Mouse (Mus musculus): Measurements from ENCODE around the gene Pygo2. TPM values are rescaled to one million over a fixed set of nuclear protein-coding genes. Genes with fewer than 3 reads are reported as not detected.

Pygo2 gene
- polyA plus RNA-seq, 1 experiment, result 240 TPM

GRCm38 (mm10) chr3:89388901-89389740 lies 40.9 kb upstream of the Pygo2 start:
- TF ChIP-seq GATA1 (IDR thresholded peaks at IDR 0.05; ENCODE audit: low read length), result no peak

GRCm38 (mm10) chr3:89390111-89390515 lies 39.9 kb upstream of the Pygo2 start:
- TF ChIP-seq GATA1 (IDR thresholded peaks at IDR 0.05; ENCODE audit: low read length), result no peak

DNA sequence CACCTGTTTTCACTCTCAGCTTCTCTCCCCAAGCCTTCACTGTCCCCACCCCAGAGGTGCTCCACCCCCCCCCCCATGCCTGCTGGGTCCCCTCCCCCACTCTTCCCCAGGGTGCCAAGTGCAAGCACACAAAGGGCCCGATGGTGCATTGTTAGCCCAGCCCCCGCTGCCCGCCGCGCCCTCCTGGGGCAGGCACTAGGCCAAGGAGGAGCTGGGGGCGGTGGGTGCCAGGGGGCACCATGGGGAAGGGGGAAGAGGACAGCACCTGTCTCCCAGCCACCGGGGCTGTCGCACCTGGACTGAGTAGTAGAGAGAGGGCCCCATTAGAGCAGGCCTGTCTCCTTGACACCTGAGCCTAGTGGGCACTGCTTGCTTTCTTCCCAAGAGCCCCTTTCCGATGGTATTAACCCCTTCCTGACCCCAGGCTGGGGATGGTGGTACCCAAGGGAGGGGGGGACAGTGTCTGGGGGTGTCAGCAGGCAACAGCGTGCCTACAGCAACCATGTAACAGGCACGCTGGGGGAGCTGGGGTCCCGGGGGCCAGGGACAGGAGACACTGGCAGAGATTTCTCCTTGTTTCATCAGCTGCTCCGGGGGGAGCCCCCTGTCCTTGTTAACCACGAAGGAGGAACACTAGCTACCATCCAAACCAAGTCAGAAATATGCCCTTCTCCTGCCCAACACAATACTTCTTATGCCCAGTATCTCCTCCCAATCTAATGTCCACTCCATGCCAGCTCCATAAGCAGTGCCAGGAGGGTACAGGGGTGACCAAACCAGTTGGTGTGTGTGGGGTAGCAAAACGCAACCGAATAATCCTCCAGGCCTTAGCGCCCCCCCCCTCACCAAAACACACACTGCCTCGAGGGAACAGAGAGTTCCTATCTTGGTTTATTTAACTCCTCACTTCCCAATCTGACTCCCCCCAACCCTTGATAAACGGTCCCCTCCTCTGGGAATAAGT lies 39.0 kb upstream of the Pygo2 start:
- no peak for TF ChIP-seq GATA1 (IDR thresholded peaks at IDR 0.05; ENCODE audit: low read length)

DNA sequence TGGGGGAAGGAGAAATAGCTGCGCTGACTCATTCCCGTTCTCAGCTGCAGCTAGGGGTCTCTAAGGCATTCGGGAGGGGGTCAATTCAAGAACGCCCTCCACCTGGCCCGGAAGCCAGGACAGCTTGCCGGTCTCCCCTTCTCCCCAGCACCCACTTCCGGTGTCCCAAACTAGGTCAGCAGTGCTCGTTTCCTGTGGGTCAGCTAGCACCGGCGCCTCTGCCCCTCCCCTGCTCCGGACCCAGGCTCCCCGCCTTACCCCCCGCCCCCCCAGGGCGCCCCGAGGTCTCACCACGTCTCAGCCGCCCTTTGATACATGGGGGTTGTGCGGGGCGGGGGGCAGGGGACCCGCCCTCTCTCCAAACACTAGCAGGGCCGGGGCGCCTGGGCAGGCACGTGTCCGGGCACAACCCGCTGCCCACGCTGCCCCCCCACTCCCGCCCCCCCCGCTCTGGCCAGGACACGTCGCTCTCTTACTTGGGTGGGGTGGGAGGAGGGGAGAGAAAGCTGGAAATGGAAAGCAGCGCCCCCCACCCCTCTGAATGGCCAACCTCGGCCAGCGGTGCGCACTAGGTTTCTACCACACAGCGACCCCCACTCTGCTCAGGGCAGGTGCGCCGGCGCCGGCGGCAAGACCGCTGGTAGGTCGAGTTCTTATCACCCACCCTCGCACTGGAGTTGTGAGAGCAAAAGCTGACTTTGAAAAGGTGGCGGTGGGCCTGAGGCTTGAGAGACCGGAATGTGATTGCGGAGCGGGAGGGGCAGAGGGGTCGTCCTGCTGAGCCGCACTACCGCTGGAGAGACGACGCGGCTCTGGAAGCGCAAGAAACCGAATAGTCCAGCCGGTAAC lies 38.1 kb upstream of the Pygo2 start:
- TF ChIP-seq GATA1 (IDR thresholded peaks at IDR 0.05; ENCODE audit: low read length), result no peak

GRCm38 (mm10) chr3:89392871-89393311 lies 37.1 kb upstream of the Pygo2 start:
- TF ChIP-seq GATA1 (IDR thresholded peaks at IDR 0.05; ENCODE audit: low read length), result no peak

GRCm38 (mm10) chr3:89393605-89394004 lies 36.4 kb upstream of the Pygo2 start:
- no peak for TF ChIP-seq GATA1 (IDR thresholded peaks at IDR 0.05; ENCODE audit: low read length)

DNA sequence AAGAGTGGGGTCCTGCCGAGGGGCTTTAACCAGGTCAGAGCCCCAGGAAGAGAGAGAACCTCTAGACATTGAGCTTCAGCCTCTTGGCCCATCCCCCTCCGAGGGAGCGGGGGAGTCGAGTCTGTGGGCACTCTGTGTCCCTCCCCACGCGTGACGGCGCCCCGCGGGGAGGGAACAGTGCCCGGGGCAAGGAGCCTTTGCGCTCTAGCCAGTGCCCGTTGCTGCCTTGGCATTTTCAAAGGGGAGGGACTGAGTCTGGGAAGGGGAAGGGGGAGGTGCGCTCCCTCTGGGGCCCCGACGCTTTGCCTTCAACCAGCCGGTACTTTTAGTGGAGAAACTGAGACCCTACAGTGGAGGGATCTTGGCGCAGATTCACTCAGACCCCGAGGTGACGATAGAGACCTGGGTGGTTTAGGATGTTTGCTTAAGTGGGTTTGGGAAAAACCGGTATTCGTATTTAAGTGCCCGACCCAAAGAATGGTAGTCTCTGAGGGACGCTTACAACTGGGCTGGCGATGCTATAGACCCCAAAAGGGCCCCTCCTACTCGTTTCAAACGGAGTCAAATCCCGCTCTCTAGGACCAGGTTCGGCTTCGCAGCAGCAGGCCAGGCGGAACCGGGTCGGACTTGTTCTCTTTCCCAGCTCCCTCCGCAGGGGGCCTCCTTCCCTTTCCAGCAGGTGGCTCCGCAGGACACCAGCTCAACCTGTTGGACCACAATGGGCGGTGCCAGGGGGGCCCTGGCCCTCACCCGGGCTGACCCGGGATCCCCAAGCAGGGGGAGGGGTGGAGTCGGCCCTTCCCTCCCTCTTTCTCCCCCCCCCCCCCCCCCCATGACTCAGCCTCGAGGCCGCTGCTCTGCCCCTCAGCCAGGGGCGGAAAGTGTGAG lies 35.8 kb upstream of the Pygo2 start, which contains the start of gene Zbtb7b:
Zbtb7b (minus strand) TSS at position 771 of the 888 bp plus-strand sequence.
- TF ChIP-seq GATA1 (IDR thresholded peaks at IDR 0.05; ENCODE audit: low read length), result no peak

DNA sequence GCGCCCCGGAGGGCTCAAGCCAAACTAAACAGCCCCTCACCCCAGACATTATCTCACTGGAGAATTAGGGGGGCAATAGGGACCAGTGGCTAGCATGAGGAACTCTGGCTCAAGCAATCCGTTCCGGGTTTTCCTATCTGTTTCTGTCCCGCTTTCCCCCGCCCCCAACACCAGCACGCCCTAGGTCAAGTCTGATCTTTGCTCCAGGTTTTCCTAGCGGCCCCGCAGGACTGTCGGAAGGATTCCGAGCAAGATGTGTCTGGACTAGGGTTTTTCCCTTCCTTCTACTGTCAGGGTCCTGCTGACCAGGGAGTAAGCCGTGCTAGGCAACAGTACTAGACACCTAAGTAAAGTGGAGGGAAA lies 35.1 kb upstream of the Pygo2 start:
- TF ChIP-seq GATA1 (IDR thresholded peaks at IDR 0.05; ENCODE audit: low read length), result no peak

DNA sequence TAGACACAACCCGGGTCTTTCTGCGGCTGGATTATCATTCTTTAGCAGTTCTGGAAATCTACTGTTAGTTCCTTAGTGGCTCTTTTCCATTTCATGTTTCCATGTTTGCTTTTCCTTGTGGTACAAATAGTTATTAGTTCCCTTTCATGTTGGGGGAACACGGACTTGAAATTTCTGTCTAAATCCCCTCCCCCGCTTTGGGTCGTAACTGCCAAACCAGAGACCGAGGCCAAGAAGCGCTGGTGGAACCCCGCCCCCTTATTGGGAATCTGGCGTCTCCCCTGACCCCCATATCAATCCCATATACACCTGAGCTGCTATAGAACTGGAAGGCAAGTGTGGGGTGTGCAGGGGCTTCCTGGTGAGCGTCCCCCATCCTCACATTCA lies 34.6 kb upstream of the Pygo2 start:
- TF ChIP-seq GATA1 (IDR thresholded peaks at IDR 0.05; ENCODE audit: low read length), result no peak

GRCm38 (mm10) chr3:89395806-89396653 lies 34.0 kb upstream of the Pygo2 start:
- no peak for TF ChIP-seq GATA1 (IDR thresholded peaks at IDR 0.05; ENCODE audit: low read length)

DNA sequence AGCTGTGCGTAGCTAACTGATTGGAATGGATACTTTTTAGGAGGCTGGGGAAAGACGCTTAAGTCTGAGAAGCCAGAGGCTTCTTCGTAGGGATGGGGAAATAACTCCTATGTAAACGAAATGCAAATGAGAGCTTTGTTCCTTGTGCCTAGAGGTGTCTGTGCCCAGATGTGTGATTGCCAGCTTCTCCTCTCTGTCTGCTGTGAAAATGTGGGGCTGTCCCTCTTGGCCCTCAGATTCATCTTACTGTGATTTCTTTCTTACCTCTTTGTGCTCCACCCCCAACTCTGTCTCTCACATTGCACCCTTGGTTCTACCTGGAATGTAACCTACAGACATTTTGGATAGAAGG lies 33.4 kb upstream of the Pygo2 start:
- no peak for TF ChIP-seq GATA1 (IDR thresholded peaks at IDR 0.05; ENCODE audit: low read length)

- TF ChIP-seq GATA1 (IDR thresholded peaks at IDR 0.05; ENCODE audit: low read length), result no peak
These were observed 28.7 kb upstream of the Pygo2 start for GRCm38 (mm10) chr3:89401329-89401728.

GRCm38 (mm10) chr3:89402693-89403092 lies 27.3 kb upstream of the Pygo2 start, which contains the start of gene Lenep:
Lenep (minus strand) TSS chr3:89402793.
- TF ChIP-seq GATA1 (IDR thresholded peaks at IDR 0.05; ENCODE audit: low read length), result no peak
